Mouse (Mus musculus) limb, embryonic 14.5 days (tissue): Measurements from ENCODE around the gene Dcaf8. TPM values are rescaled to one million over a fixed set of nuclear protein-coding genes. Genes with fewer than 3 reads are reported as not detected.
A peak's percentile ranks its signal among the peaks of the same experiment; 100 is the strongest.

Source experiments
- ATAC-seq: fragments of 200-750 bp; cut with Nextera tagmentation; 2 replicates; pipeline ENCODE4 v1.8.0; 2017; ENCODE audit warnings: low read depth, moderate number of reproducible peaks, moderate TSS enrichment; ENCODE audit not compliant: low FRiP score
- DNase-seq: peaks from one replicate; pipeline ENCODE4 v3.0.0-alpha.2; 2015; ENCODE audit warnings: low spot score
- H3K27ac ChIP-seq: fragments of 300-500 bp; sonication (generic); replicated peaks from 2 replicates; pipeline ENCODE4 v1.5.1; 2014; ENCODE audit warnings: low read depth, mild to moderate bottlenecking, low read length, moderate library complexity, mixed read lengths
- H3K27me3 ChIP-seq: fragments of 300-500 bp; sonication (generic); 2 replicates; pipeline ENCODE4 v1.6.1; 2014; ENCODE audit warnings: low read length, mixed read lengths; ENCODE audit not compliant: control insufficient read depth, insufficient read depth
- H3K36me3 ChIP-seq: fragments of 300-500 bp; sonication (generic); 2 replicates; pipeline ENCODE4 v1.6.1; 2014; ENCODE audit warnings: mild to moderate bottlenecking, low read length, moderate library complexity, mixed read lengths; ENCODE audit not compliant: control insufficient read depth, insufficient read depth
- H3K4me1 ChIP-seq: fragments of 300-500 bp; sonication (generic); 2 replicates; pipeline ENCODE4 v1.6.1; 2014; ENCODE audit warnings: antibody characterized with exemption, low read length, mixed read lengths; ENCODE audit not compliant: control insufficient read depth, insufficient read depth
- H3K4me2 ChIP-seq: fragments of 300-500 bp; sonication (generic); replicated peaks from 2 replicates; pipeline ENCODE4 v1.6.1; 2014; ENCODE audit warnings: low read depth, mild to moderate bottlenecking, low read length, moderate library complexity; ENCODE audit not compliant: severe bottlenecking
- H3K4me3 ChIP-seq: fragments of 300-500 bp; sonication (generic); replicated peaks from 2 replicates; pipeline ENCODE4 v1.5.1; 2014; ENCODE audit warnings: low read length
- H3K9ac ChIP-seq: fragments of 300-500 bp; sonication (generic); 2 replicates; pipeline ENCODE4 v1.6.1; 2014; ENCODE audit warnings: mild to moderate bottlenecking, low read depth, low read length, moderate library complexity; ENCODE audit not compliant: severe bottlenecking
- H3K9me3 ChIP-seq: fragments of 300-500 bp; sonication (generic); 2 replicates; pipeline ENCODE4 v1.6.1; 2016; ENCODE audit warnings: low read length; ENCODE audit not compliant: control insufficient read depth
- POLR2A ChIP-seq: fragments of 200-500 bp; IDR thresholded peaks from 2 replicates; pipeline ENCODE4 v1.8.0; 2012; ENCODE audit warnings: inconsistent platforms, mild to moderate bottlenecking, moderate library complexity, borderline replicate concordance; ENCODE audit not compliant: insufficient read depth, insufficient read length; ENCODE audit errors: extremely low read depth
- WGBS: fragments of 180-500 bp; shearing (Covaris S2); extraction: QIAGEN DNeasy Blood & Tissue Kit; methylation state at CpG from one replicate; pipeline ENCODE4 v1.1.7; 2014; 5-methylcytosine and 5-hydroxymethylcytosine counted together
- polyA plus RNA-seq, 2 experiments: library from polyadenylated mRNA; depleted of rRNA in 1 of 2; stranded (reverse) in 1 of 2; unstranded in 1 of 2; fragments of >200 nt; fragmentation: Nextera tagmentation in 1 of 2; extraction: Ambion mirVana in 1 of 2; gene quantifications; 2 replicates each; pipeline versions ENCODE4 v1.2.1 to v1.2.3; 2012 to 2014

Gene Dcaf8
- polyA plus RNA-seq, 2 experiments, result 120 to 121 TPM

DNA sequence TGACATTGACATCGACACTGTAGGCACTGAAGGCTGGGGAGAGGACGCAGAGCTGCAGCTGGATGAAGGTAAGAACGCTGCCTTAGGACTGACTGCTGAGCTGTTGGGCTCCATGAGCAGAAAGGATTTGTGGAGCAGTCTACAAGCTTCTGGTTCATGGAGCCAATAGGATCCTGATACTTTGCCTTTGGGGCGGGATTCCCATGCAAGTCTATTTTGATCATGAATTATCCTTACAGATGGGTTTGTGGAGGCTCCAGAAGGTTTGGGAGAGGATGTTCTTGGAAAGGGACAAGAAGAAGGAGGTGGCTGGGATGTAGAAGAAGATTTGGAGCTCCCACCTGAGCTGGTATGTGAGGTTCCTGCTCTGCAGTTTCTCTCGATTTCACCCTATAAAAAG is 30.9 kb upstream of the Dcaf8 start:
- H3K4me3 ChIP-seq, result no peak overlapping the region
- 97% methylated on average over 5 of the region's 5 CpGs for WGBS
- no peak overlapping the region for H3K27ac ChIP-seq
- peaks cover 100% of the 10 kb centered on the region for H3K36me3 ChIP-seq
- H3K4me2 ChIP-seq, result no peak overlapping the region
- no peak for ATAC-seq
- DNase-seq, result no peak
- H3K4me1 ChIP-seq, result no peaks in the 10 kb centered on the region
- no peak for TF ChIP-seq POLR2A
- H3K9ac ChIP-seq, result no peak overlapping the region
- H3K9me3 ChIP-seq, result no peaks in the 10 kb centered on the region
- H3K27me3 ChIP-seq, result no peaks in the 10 kb centered on the region

DNA sequence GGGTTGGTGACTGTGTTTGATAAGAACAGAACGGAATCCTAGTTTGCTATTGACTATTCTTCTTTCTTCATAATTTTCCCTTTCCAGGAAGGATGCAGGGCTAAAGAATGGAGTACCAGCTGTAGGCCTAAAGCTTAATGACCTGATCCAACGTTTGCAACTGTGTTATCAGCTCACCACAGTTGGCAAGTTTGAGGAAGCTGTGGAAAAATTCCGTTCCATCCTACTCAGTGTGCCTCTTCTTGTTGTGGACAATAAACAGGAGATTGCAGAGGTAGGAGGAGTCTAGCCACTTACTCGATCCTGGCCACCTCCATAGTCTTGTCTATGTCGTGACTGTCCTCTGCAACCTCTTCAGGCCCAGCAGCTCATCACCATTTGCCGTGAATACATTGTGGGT is 28.8 kb upstream of the Dcaf8 start:
- 86% methylated on average over 6 of the region's 6 CpGs for WGBS

DNA sequence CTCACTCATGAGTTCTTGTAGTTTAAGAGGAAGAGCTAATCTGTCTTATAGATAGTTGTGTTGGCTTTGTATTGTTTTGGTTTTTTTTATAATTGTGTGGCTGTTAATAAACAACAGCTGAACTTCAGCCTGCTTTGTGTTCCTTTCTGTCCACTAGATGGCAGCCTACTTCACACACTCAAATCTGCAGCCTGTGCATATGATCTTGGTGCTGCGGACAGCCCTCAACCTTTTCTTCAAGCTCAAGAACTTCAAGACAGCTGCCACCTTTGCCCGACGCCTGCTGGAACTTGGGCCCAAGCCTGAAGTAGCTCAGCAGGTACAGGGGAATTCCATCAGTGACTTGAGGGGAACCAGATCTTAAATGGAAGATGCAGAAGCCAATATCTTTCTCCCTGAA is 28.2 kb upstream of the Dcaf8 start:
- Histone ChIP-seq H3K9ac (no peak overlapping the region), H3K4me3 (no peak overlapping the region), H3K4me1 (no peaks in the 10 kb centered on the region), H3K9me3 (no peaks in the 10 kb centered on the region), H3K36me3 (peaks cover 90% of the 10 kb centered on the region), H3K27ac (no peak overlapping the region), H3K4me2 (no peak overlapping the region), H3K27me3 (no peaks in the 10 kb centered on the region)
- WGBS, result 52% methylated on average over 3 of the region's 3 CpGs
- no peak for TF ChIP-seq POLR2A
- no peak for ATAC-seq
- peak; percentile 55 for DNase-seq

More for the DNA sequence above, 28.8 kb upstream of the Dcaf8 start:
- no peaks in the 10 kb centered on the region for H3K9me3 ChIP-seq
- H3K27me3 ChIP-seq, result no peaks in the 10 kb centered on the region
- H3K27ac ChIP-seq, result no peak overlapping the region
- H3K9ac ChIP-seq, result no peak overlapping the region
- no peak for TF ChIP-seq POLR2A
- ATAC-seq (no peak), DNase-seq (no peak)
- no peaks in the 10 kb centered on the region for H3K4me1 ChIP-seq
- peaks cover 96% of the 10 kb centered on the region for H3K36me3 ChIP-seq
- H3K4me2 ChIP-seq, result no peak overlapping the region
- no peak overlapping the region for H3K4me3 ChIP-seq

DNA sequence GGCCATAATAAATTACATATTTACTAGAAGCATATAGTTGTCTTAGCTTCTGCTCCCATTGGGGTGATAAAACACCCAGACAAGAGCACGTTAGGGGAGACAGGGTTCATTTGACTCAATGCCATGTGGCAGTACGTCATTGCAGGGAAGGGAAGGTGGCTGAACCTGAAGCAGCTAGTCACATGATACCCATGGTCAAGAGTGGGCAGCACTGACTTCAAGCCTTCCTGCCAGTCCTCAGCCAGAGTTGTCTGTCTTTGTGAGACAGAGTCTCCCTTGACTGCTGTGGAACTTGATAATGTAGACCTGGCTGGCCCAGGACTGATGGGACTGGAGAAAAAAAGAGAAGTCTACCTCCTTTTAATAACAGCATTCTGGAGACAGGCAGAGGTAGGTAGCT is 25.2 kb upstream of the Dcaf8 start:
- no peak for TF ChIP-seq POLR2A
- 78% methylated on average over 2 of the region's 2 CpGs for WGBS
- Histone ChIP-seq H3K4me2 (no peak overlapping the region), H3K4me1 (peaks cover 4% of the 10 kb centered on the region; the same call in 1 of the 2 replicates), H3K9me3 (no peaks in the 10 kb centered on the region), H3K27me3 (no peaks in the 10 kb centered on the region), H3K9ac (no peak overlapping the region), H3K27ac (no peak overlapping the region), H3K4me3 (no peak overlapping the region), H3K36me3 (peaks cover 61% of the 10 kb centered on the region)
- DNase-seq, result no peak
- ATAC-seq, result no peak

DNA sequence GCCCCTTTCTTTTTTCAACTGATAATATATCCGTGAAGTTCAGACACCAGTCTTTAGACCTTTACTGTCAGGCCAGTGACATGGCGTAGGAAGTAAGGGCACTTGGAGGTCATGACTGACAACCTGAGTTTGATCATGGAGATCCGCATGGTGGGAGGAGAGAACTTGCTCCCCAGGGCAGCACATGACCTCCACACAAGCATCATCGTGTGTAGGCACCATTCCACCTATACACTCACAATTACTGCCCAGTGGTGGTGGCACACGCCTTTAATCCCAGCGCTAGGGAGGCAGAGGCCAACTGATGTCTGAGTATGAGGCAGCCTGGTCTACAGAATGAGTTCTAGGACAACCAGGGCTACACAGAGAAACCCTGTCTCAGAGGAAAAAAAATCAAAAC is 23.3 kb upstream of the Dcaf8 start:
- DNase-seq (no peak), ATAC-seq (no peak)
- H3K27me3 ChIP-seq, result no peaks in the 10 kb centered on the region
- H3K36me3 ChIP-seq, result peaks cover 56% of the 10 kb centered on the region
- no peak overlapping the region for H3K4me2 ChIP-seq
- TF ChIP-seq POLR2A, result no peak
- peaks cover 5% of the 10 kb centered on the region; the same call in 1 of the 2 replicates for H3K4me1 ChIP-seq
- H3K9me3 ChIP-seq, result no peaks in the 10 kb centered on the region
- H3K27ac ChIP-seq, result no peak overlapping the region
- H3K9ac ChIP-seq, result no peak overlapping the region
- H3K4me3 ChIP-seq, result no peak overlapping the region
- WGBS, result 86% methylated on average over 6 of the region's 6 CpGs
